Mouse (Mus musculus) hindbrain, embryonic 16.5 days (tissue): ENCODE data around the gene Pigf. TPM values are rescaled to one million over a fixed set of nuclear protein-coding genes. Genes with fewer than 3 reads are reported as not detected.

Source experiments
- ATAC-seq: fragments of 200-750 bp; cut with Nextera tagmentation; 2 replicates; pipeline ENCODE4 v1.8.0; 2017; ENCODE audit warnings: moderate TSS enrichment, moderate library complexity
- H3K27ac ChIP-seq: fragments of 300-500 bp; sonication (generic); 2 replicates; pipeline ENCODE4 v1.5.1; 2014; ENCODE audit warnings: low read depth, mild to moderate bottlenecking, control low read depth, low read length, moderate library complexity
- H3K27me3 ChIP-seq: fragments of 300-500 bp; sonication (generic); replicated peaks from 2 replicates; pipeline ENCODE4 v1.6.1; 2014; ENCODE audit warnings: low read length; ENCODE audit not compliant: control insufficient read depth, insufficient read depth
- H3K36me3 ChIP-seq: fragments of 300-500 bp; sonication (generic); 2 replicates; pipeline ENCODE4 v1.6.1; 2014; ENCODE audit warnings: mild to moderate bottlenecking, low read length, moderate library complexity, mixed read lengths; ENCODE audit not compliant: control insufficient read depth, insufficient read depth
- H3K4me1 ChIP-seq: fragments of 300-500 bp; sonication (generic); 2 replicates; pipeline ENCODE4 v1.6.1; 2014; ENCODE audit warnings: low read depth, low read length; ENCODE audit not compliant: control insufficient read depth, insufficient read depth
- H3K4me2 ChIP-seq: fragments of 300-500 bp; sonication (generic); 2 replicates; pipeline ENCODE4 v1.6.1; 2014; ENCODE audit warnings: mild to moderate bottlenecking, low read length, control low read depth, moderate library complexity
- H3K4me3 ChIP-seq: fragments of 300-500 bp; sonication (generic); 2 replicates; pipeline ENCODE4 v1.5.1; 2014; ENCODE audit warnings: mild to moderate bottlenecking, low read length, control low read depth, moderate library complexity
- H3K9ac ChIP-seq: fragments of 300-500 bp; sonication (generic); 2 replicates; pipeline ENCODE4 v1.6.1; 2014; ENCODE audit warnings: low read depth, mild to moderate bottlenecking, control low read depth, low read length, moderate library complexity
- H3K9me3 ChIP-seq: fragments of 300-500 bp; sonication (generic); 2 replicates; pipeline ENCODE4 v1.6.1; 2014; ENCODE audit warnings: mild to moderate bottlenecking, low read length, moderate library complexity; ENCODE audit not compliant: control insufficient read depth
- WGBS: fragments of 180-500 bp; shearing (Covaris S2); extraction: QIAGEN DNeasy Blood & Tissue Kit; methylation state at CpG from one replicate; pipeline ENCODE4 v1.1.7; 2014; 5-methylcytosine and 5-hydroxymethylcytosine counted together
- polyA plus RNA-seq: library from polyadenylated mRNA; unstranded; fragments of >200 nt; fragmentation: Nextera tagmentation; extraction: Ambion mirVana; gene quantifications from 2 replicates; pipeline ENCODE4 v1.2.1, GENCODE M21; 2015

The Pigf gene
- polyA plus RNA-seq, 1 experiment from 2014 or later, result 35.3 TPM

DNA sequence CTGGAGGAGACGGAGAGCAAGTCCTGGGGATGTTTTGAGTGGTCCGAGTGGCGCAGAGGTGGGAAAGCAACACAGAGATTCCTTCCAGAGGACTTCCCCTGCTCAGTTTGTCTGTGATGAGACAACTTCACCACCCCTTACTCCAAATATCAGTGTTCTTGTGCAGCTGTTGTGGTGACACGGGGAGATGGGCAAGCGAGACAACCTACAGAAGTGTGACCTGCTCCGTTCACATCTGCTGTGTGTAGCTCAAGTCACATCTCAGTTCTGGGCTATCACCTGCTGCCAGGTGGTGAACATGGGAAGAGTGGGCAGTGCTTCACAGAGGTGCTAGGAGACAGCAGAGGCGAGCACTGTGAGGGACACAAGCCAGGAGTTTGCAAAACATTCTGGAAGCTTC is 31.6 kb upstream of the Pigf start:
- ATAC-seq, result no peak

DNA sequence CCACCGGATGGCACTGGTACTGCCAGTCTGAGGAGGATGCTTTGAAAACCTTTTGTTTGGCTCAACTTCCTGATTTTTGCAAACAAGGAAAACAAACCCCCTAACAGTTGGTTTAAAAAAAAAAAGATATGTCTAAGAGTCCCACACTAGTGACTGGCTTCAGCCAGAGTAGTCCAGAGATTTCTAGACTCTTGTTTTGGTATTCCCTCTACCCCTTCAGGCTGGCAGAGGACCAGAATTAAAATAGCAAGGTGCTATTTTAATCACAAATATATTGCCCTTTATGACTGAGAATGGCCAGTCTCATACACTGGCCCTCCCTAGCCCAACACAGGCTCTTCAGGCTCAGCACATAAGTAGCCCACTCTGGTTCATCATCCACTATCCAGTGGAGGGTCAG is 30.5 kb upstream of the Pigf start:
- no peaks in the 10 kb centered on the region; the same call in 1 of the 2 replicates for H3K4me1 ChIP-seq
- WGBS, result 80% methylated on average over 1 of the region's 1 CpGs
- ATAC-seq, result no peak
- no peaks in the 10 kb centered on the region for H3K9me3 ChIP-seq
- H3K27me3 ChIP-seq, result no peaks in the 10 kb centered on the region
- H3K27ac ChIP-seq, result 0 out of 2 replicates have a peak overlapping the region, but pooled peaks have one; percentile 24
- no peak overlapping the region for H3K4me3 ChIP-seq
- no peaks in the 10 kb centered on the region for H3K36me3 ChIP-seq
- H3K4me2 ChIP-seq, result no peak overlapping the region
- no peak overlapping the region for H3K9ac ChIP-seq

More for the DNA sequence above, 31.6 kb upstream of the Pigf start:
- no peak overlapping the region for H3K27ac ChIP-seq
- no peaks in the 10 kb centered on the region for H3K36me3 ChIP-seq
- no peaks in the 10 kb centered on the region for H3K27me3 ChIP-seq
- H3K9ac ChIP-seq, result no peak overlapping the region
- H3K4me3 ChIP-seq, result no peak overlapping the region
- H3K9me3 ChIP-seq, result no peaks in the 10 kb centered on the region
- H3K4me2 ChIP-seq, result no peak overlapping the region
- 92% methylated on average over 7 of the region's 7 CpGs for WGBS
- no peaks in the 10 kb centered on the region; the same call in 1 of the 2 replicates for H3K4me1 ChIP-seq

GRCm38 (mm10) chr17:87055051-87055459 is 29.8 kb upstream of the Pigf start:
- no peaks in the 10 kb centered on the region for H3K9me3 ChIP-seq
- no peaks in the 10 kb centered on the region for H3K27me3 ChIP-seq
- H3K36me3 ChIP-seq, result no peaks in the 10 kb centered on the region
- H3K27ac ChIP-seq, result peak overlapping the region; percentile 1
- WGBS, result 47% methylated on average over 5 of the region's 5 CpGs
- peak; percentile 79 for ATAC-seq
- no peak overlapping the region for H3K9ac ChIP-seq
- no peak overlapping the region for H3K4me2 ChIP-seq
- no peaks in the 10 kb centered on the region; the same call in 1 of the 2 replicates for H3K4me1 ChIP-seq
- no peak overlapping the region for H3K4me3 ChIP-seq

DNA sequence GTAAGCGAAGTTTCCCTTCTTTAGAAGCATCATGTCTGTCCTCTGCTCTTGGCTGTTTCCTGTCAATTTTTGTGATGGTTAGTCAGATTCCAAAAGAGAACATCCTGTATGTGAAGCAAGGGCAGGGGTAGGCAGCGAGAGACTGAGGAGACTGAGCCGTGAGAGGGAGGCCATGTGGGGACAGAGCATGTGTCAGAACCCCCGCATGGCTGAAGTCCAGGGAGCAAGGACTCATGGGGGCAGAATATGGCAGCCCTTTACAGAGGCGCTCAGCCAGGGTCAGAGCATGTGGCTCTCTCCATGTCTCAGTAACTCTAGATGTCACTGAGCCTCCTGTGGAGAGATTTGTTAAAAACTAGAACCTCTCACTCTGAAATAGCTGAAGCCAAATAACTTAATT is 28.7 kb upstream of the Pigf start:
- no peak overlapping the region for H3K4me2 ChIP-seq
- 73% methylated on average over 5 of the region's 5 CpGs for WGBS
- H3K4me3 ChIP-seq, result no peak overlapping the region
- no peaks in the 10 kb centered on the region for H3K27me3 ChIP-seq
- ATAC-seq, result no peak
- no peaks in the 10 kb centered on the region; the same call in 1 of the 2 replicates for H3K4me1 ChIP-seq
- H3K36me3 ChIP-seq, result no peaks in the 10 kb centered on the region
- H3K9me3 ChIP-seq, result no peaks in the 10 kb centered on the region
- no peak overlapping the region for H3K27ac ChIP-seq
- H3K9ac ChIP-seq, result no peak overlapping the region

- no peak overlapping the region for H3K4me2 ChIP-seq
- WGBS, result 87% methylated on average over 1 of the region's 1 CpGs
- H3K4me3 ChIP-seq, result no peak overlapping the region
- no peak for ATAC-seq
- no peaks in the 10 kb centered on the region for H3K27me3 ChIP-seq
- H3K9ac ChIP-seq, result no peak overlapping the region
- H3K36me3 ChIP-seq, result no peaks in the 10 kb centered on the region
- H3K4me1 ChIP-seq, result no peaks in the 10 kb centered on the region; the same call in 1 of the 2 replicates
- no peaks in the 10 kb centered on the region for H3K9me3 ChIP-seq
- H3K27ac ChIP-seq, result no peak overlapping the region
Observed at GRCm38 (mm10) chr17:87052432-87052831, 27.2 kb upstream of the Pigf start.

DNA sequence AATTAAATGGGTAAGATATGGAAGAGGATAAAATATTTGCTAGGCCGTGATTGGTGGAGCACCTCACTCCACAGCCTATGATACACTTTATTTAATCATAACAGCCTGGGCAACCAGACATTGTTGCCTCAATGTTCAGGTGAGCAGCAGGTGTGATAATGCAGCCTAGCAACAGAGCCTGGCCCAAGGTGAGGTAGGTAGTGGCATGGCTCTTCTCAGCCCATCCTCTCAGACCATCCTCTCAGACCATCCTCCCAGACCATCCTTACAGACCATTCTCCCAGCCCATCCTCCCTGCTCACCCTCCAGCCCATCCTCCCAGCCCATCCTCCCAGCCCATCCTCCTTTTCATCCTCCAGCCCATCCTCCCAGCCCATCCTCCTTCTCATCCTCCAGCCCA is 26.4 kb upstream of the Pigf start:
- Histone ChIP-seq H3K9ac (no peak overlapping the region), H3K9me3 (no peaks in the 10 kb centered on the region), H3K27ac (no peak overlapping the region), H3K27me3 (no peaks in the 10 kb centered on the region), H3K4me3 (no peak overlapping the region), H3K4me1 (no peaks in the 10 kb centered on the region; the same call in 1 of the 2 replicates), H3K36me3 (no peaks in the 10 kb centered on the region), H3K4me2 (no peak overlapping the region)
- 95% methylated on average over 1 of the region's 1 CpGs for WGBS
- ATAC-seq, result no peak

DNA sequence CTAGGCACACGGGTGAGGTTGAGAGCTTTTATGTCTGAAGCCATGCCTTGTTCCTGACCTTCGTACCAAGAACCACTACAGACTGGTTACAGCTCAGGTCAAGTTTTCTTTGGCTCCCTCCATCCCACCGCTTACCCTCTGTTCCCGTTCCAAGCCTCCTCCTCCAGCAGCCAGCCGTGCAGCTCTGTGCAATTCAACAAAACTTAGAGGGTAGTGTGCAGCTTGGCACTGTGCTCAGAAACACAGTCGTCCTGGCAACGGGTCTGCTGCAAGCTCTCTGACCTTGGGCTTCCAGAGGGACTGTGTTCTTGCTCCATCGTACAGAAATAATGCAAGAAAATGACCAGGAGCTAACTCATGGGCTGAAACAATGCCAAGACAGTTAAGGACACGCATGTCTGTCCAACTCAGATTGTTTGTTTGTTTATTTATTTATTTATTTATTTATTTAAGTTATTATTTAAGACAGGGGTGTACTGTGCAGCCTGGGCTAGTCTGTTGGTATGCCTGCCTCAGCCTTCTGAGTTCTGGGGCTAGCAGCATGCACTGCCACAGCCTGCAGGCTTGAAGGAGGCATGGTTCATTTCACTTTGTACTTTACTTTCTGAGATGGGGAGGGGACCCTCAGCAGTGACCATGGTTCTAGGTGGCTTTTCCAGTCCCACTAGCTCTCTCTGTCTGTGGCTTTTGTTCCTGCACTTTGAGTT is 25.4 kb upstream of the Pigf start:
- H3K9me3 ChIP-seq, result no peaks in the 10 kb centered on the region

DNA sequence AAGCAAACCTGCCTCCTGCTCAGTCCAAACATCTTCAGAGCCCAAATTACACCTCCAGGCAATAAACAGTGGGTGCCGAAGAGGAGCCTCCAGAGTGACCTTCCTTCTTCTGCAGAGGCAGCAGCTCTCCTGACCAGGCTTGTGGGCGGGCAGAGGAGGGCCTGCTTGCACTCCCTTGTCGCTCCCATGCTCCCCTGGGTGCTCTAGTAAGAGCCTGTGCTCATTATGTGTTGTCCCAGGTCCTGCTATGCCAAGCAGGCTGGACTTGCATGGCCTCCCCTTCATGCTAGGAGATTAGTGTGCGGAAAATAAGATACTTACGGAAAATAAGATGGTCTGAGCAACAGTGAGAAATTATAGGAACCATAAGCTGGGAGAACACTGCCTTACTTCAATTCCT is 24.5 kb upstream of the Pigf start:
- 67% methylated on average over 5 of the region's 5 CpGs for WGBS
- no peak for ATAC-seq
- H3K27me3 ChIP-seq, result no peaks in the 10 kb centered on the region

More for the DNA sequence above, 25.4 kb upstream of the Pigf start:
- H3K36me3 ChIP-seq, result no peaks in the 10 kb centered on the region
- H3K4me1 ChIP-seq, result no peaks in the 10 kb centered on the region; the same call in 1 of the 2 replicates
- no peak overlapping the region for H3K4me3 ChIP-seq
- no peaks in the 10 kb centered on the region for H3K27me3 ChIP-seq
- peak; percentile 85 for ATAC-seq
- no peak overlapping the region for H3K4me2 ChIP-seq
- no peak overlapping the region for H3K27ac ChIP-seq
- WGBS, result 43% methylated on average over 9 of the region's 9 CpGs
- H3K9ac ChIP-seq, result no peak overlapping the region

DNA sequence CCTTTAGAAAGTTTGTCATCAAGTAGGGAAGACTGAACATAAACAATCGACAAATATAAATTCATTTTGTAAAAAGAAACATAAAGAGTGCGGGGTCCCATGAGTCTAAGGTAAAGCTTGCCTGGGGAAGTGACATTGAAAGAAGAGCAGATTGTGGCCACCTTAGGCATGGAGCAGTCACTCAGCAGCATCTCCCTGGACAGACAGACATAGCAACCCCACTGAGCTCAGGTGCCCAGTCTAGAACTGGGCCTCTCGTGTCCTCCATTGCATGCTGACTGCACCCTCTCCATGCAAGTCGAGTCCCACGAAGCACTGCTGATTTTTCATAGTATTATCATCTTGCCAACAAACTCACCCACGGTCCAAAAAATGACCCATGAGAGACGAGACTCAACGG is 19.6 kb upstream of the Pigf start:
- 82% methylated on average over 8 of the region's 8 CpGs for WGBS
- Histone ChIP-seq H3K36me3 (no peaks in the 10 kb centered on the region), H3K9ac (no peak overlapping the region), H3K27ac (no peak overlapping the region), H3K4me3 (no peak overlapping the region), H3K4me1 (no peaks in the 10 kb centered on the region), H3K27me3 (no peaks in the 10 kb centered on the region), H3K4me2 (no peak overlapping the region), H3K9me3 (no peaks in the 10 kb centered on the region)
- peak; percentile 3; the same call in 1 of the 2 replicates for ATAC-seq

More for the DNA sequence above, 24.5 kb upstream of the Pigf start:
- Histone ChIP-seq H3K9me3 (no peaks in the 10 kb centered on the region), H3K4me1 (no peaks in the 10 kb centered on the region; the same call in 1 of the 2 replicates), H3K4me3 (no peak overlapping the region), H3K27ac (no peak overlapping the region), H3K36me3 (no peaks in the 10 kb centered on the region), H3K9ac (no peak overlapping the region), H3K4me2 (no peak overlapping the region)
